In genomic region chr4:139889013-139889412, GRCm38 (mm10) we compare ENCODE assay signal across 37 mouse cellular contexts. TPM values are rescaled to one million over a fixed set of nuclear protein-coding genes. Genes with fewer than 3 reads are reported as not detected.
DNase-seq lines count a peak whose midpoint lies in the region; ATAC-seq and TF ChIP-seq lines count a peak whose summit lies in the region.
"Had no signal": no experiment of that assay in that cellular context is flagged by ENCODE, and none has a peak within 500 bp of the region (broad histone marks: within the 10 kb centered on the region; RNA-seq: fewer than 3 reads in every experiment).

No protein-coding gene starts in this region.

- H3K4me1 ChIP-seq in forebrain, embryonic 14.5 days (ENCODE audit: control insufficient read depth, insufficient read depth, low read length) = no peaks in the 10 kb centered on the region
- H3K4me1 ChIP-seq in forebrain, embryonic 12.5 days = no peaks in the 10 kb centered on the region
- no peaks in the 10 kb centered on the region for H3K4me1 ChIP-seq in hindbrain, postnatal 0 days (ENCODE audit: insufficient read depth, low read length)
- H3K4me1 ChIP-seq in hindbrain, embryonic 10.5 days (replicated peaks) = peaks cover 18% of the 10 kb centered on the region; the same call in 1 of the 2 replicates
- H3K4me1 ChIP-seq: limb, embryonic 13.5 days; liver, embryonic 12.5 days; megakaryocyte, embryonic 14.5 days; midbrain, embryonic 12.5 days had no signal

- TF ChIP-seq CTCF in hindbrain, postnatal 0 days (IDR thresholded peaks at IDR 0.05; ENCODE audit: low read depth) = no peak
- TF ChIP-seq CTCF in brain, embryonic 14.5 days (IDR thresholded peaks at IDR 0.05; ENCODE audit: borderline replicate concordance, extremely low read depth, insufficient read depth, insufficient read length) = no peak

- no peak overlapping the region for H3K4me2 ChIP-seq in forebrain, embryonic 14.5 days (ENCODE audit: low read length)
- H3K4me2 ChIP-seq in forebrain, embryonic 12.5 days = no peak overlapping the region
- H3K4me2 ChIP-seq in hindbrain, postnatal 0 days (ENCODE audit: low read depth, low read length) = no peak overlapping the region
- H3K4me2 ChIP-seq: heart, embryonic 12.5 days; hindbrain, embryonic 14.5 days; limb, embryonic 13.5 days; liver, embryonic 12.5 days; midbrain, embryonic 12.5 days had no signal

- H3K27ac ChIP-seq in forebrain, embryonic 14.5 days (ENCODE audit: low read depth, low read length) = no peak overlapping the region
- no peak overlapping the region for H3K27ac ChIP-seq in forebrain, embryonic 12.5 days
- no peak overlapping the region for H3K27ac ChIP-seq in hindbrain, postnatal 0 days
- H3K27ac ChIP-seq in hindbrain, embryonic 10.5 days = no peak overlapping the region
- H3K27ac ChIP-seq: heart, adult 2 months; hindbrain, embryonic 14.5 days; limb, embryonic 13.5 days; liver, embryonic 12.5 days; midbrain, embryonic 12.5 days had no signal

- no peaks in the 10 kb centered on the region for H3K27me3 ChIP-seq in forebrain, embryonic 14.5 days (replicated peaks; ENCODE audit: control insufficient read depth, insufficient read depth, low read length)
- H3K27me3 ChIP-seq in forebrain, embryonic 12.5 days = no peaks in the 10 kb centered on the region
- no peaks in the 10 kb centered on the region for H3K27me3 ChIP-seq in hindbrain, postnatal 0 days (ENCODE audit: insufficient read depth, low read length)
- H3K27me3 ChIP-seq in hindbrain, embryonic 10.5 days (ENCODE audit: insufficient read depth, poor library complexity, severe bottlenecking) = no peaks in the 10 kb centered on the region
- H3K27me3 ChIP-seq: limb, embryonic 13.5 days; megakaryocyte, embryonic 14.5 days had no signal

- TF ChIP-seq POLR2A in brain, embryonic 14.5 days (IDR thresholded peaks at IDR 0.05; ENCODE audit: borderline replicate concordance, extremely low read depth, insufficient read depth, insufficient read length, poor library complexity, severe bottlenecking) = no peak

- no peak overlapping the region for H3K4me3 ChIP-seq in forebrain, embryonic 14.5 days (ENCODE audit: low read depth, low read length)
- H3K4me3 ChIP-seq in forebrain, embryonic 12.5 days (replicated peaks) = no peak overlapping the region
- no peak overlapping the region for H3K4me3 ChIP-seq in hindbrain, postnatal 0 days (ENCODE audit: low read length)
- no peak overlapping the region for H3K4me3 ChIP-seq in hindbrain, embryonic 10.5 days
- H3K4me3 ChIP-seq: erythroblast, embryonic 14.5 days; heart, adult 2 months; heart, embryonic 12.5 days; limb, embryonic 13.5 days; liver, embryonic 12.5 days; megakaryocyte, embryonic 14.5 days; midbrain, embryonic 12.5 days had no signal

- ATAC-seq in forebrain, embryonic 14.5 days = no peak
- ATAC-seq in forebrain, embryonic 12.5 days (ENCODE audit: low FRiP score) = no peak
- ATAC-seq in hindbrain, postnatal 0 days = no peak
- ATAC-seq: activated CD4-positive, CD25-positive, alpha-beta regulatory T cell, adult 4 months; inflammation-experienced regulatory T-cells, adult 6 months; liver, embryonic 12.5 days; lung, postnatal 0 days had no signal

- WGBS in forebrain, embryonic 14.5 days = 67% methylated on average over 13 of the region's 13 CpGs
- WGBS in forebrain, embryonic 12.5 days = 81% methylated on average over 13 of the region's 13 CpGs
- WGBS in hindbrain, postnatal 0 days = 63% methylated on average over 13 of the region's 13 CpGs
- WGBS in hindbrain, embryonic 10.5 days = 88% methylated on average over 13 of the region's 13 CpGs

- no peaks in the 10 kb centered on the region for H3K36me3 ChIP-seq in forebrain, embryonic 14.5 days (ENCODE audit: control insufficient read depth, insufficient read depth, low read length)
- H3K36me3 ChIP-seq in forebrain, embryonic 12.5 days (replicated peaks) = no peaks in the 10 kb centered on the region
- no peaks in the 10 kb centered on the region for H3K36me3 ChIP-seq in hindbrain, postnatal 0 days (ENCODE audit: insufficient read depth, low read length)
- no peaks in the 10 kb centered on the region for H3K36me3 ChIP-seq in hindbrain, embryonic 10.5 days
- H3K36me3 ChIP-seq: heart, embryonic 12.5 days; limb, embryonic 13.5 days; liver, embryonic 12.5 days; midbrain, embryonic 12.5 days had no signal

- peak; percentile 24 for DNase-seq in adrenal gland, postnatal 10 days
- no peak for DNase-seq in adrenal gland, adult 18-20 months (ENCODE audit: low spot score in 2 of 2)
- peak; percentile 66 for DNase-seq in forebrain, embryonic 14.5 days (ENCODE audit: low spot score)
- peak; percentile 64 for DNase-seq in hindbrain, postnatal 0 days (ENCODE audit: low spot score)
- no peak for DNase-seq in hindbrain, embryonic 10.5 days (ENCODE audit: low spot score)
- DNase-seq in brain, embryonic 14.5 days (ENCODE audit: low read depth) = peak; percentile 73
- DNase-seq: cerebellum, adult 9-11 months; gastrocnemius, postnatal 36 days; heart, adult 2 months; heart, postnatal 4 days; kidney, adult 11 months; kidney, postnatal 14 days; lung, adult 18-20 months; lung, postnatal 4 days; right cerebral cortex, postnatal 25 days; spleen, adult 18-20 months; thymus, postnatal 14 days had no signal

- H3K9me3 ChIP-seq in forebrain, embryonic 14.5 days (replicated peaks; ENCODE audit: control insufficient read depth, low read length) = no peaks in the 10 kb centered on the region
- no peaks in the 10 kb centered on the region for H3K9me3 ChIP-seq in forebrain, embryonic 12.5 days
- no peaks in the 10 kb centered on the region for H3K9me3 ChIP-seq in hindbrain, postnatal 0 days (ENCODE audit: low read length)
- no peaks in the 10 kb centered on the region for H3K9me3 ChIP-seq in hindbrain, embryonic 10.5 days
- H3K9me3 ChIP-seq: heart, embryonic 12.5 days; limb, embryonic 13.5 days; liver, embryonic 12.5 days; megakaryocyte, embryonic 14.5 days; midbrain, embryonic 12.5 days had no signal

- H3K9ac ChIP-seq in forebrain, embryonic 14.5 days (ENCODE audit: low read length) = no peak overlapping the region
- no peak overlapping the region for H3K9ac ChIP-seq in forebrain, embryonic 12.5 days
- no peak overlapping the region for H3K9ac ChIP-seq in hindbrain, postnatal 0 days (replicated peaks; ENCODE audit: low read length)
- H3K9ac ChIP-seq: heart, embryonic 12.5 days; hindbrain, embryonic 14.5 days; limb, embryonic 13.5 days; liver, embryonic 12.5 days; midbrain, embryonic 12.5 days had no signal

RNA-seq across cellular contexts. Expression of gene Pax7, which starts 55.7 kb away (rescaled TPM):
- under 1 TPM; 0.15 to 0.64 TPM for total RNA-seq in adrenal gland, postnatal 10 days (2021)
- total RNA-seq in adrenal gland, adult 18-20 months (2021) = not detected
- polyA plus RNA-seq in forebrain, embryonic 14.5 days (2014; fragmentation: Nextera tagmentation; extraction: Ambion mirVana) = 0.05 and 0.06 TPM in 2 replicates
- 0.37 and 0.43 TPM in 2 replicates for polyA plus RNA-seq in forebrain, embryonic 12.5 days (2016; fragmentation: Nextera tagmentation; extraction: Ambion mirVana)
- 2.6 and 3.6 TPM in 2 replicates for total RNA-seq in hindbrain, postnatal 0 days (2014; rRNA removed)
- 0.30 and 0.41 TPM in 2 replicates for polyA plus RNA-seq in hindbrain, postnatal 0 days (2015; fragmentation: Nextera tagmentation; extraction: Ambion mirVana)
- 2.3 and 2.6 TPM in 2 replicates for polyA plus RNA-seq in hindbrain, embryonic 10.5 days (2016; fragmentation: Nextera tagmentation; extraction: Ambion mirVana)
- 6.8 and 12.2 TPM in 2 replicates for polyA plus RNA-seq in brain, embryonic 14.5 days (2012; rRNA removed)
- total RNA-seq: CH12.LX; heart, adult 2 months; heart, postnatal 4 days; layer of hippocampus, adult 18-20 months; left cerebral cortex, adult 18-20 months; left cerebral cortex, postnatal 25 days; monocyte, adult 5-6 weeks had no signal
- polyA plus RNA-seq: activated CD4-positive, CD25-positive, alpha-beta regulatory T cell, adult 4 months; cortical plate, adult 2 months; erythroblast, embryonic 14.5 days; heart, adult 2 months; heart, postnatal 0 days; inflammation-experienced regulatory T-cells, adult 6 months; kidney, embryonic 14.5 days; liver, embryonic 12.5 days; lung, postnatal 0 days; urinary bladder, adult 2 months had no signal

Comparison
In these comparisons a context has a peak if more than half of its experiments do, and no peak if none do; other contexts are left out.
1. DNase-seq: peak in adrenal gland, postnatal 10 days (single experiment), forebrain, embryonic 14.5 days (single experiment), hindbrain, postnatal 0 days (single experiment) and brain, embryonic 14.5 days (single experiment); none in adrenal gland, adult 18-20 months (0 of 2) and hindbrain, embryonic 10.5 days (single experiment).